Mouse (Mus musculus): ENCODE results near the gene Olfr788.

Olfr788 gene

DNA sequence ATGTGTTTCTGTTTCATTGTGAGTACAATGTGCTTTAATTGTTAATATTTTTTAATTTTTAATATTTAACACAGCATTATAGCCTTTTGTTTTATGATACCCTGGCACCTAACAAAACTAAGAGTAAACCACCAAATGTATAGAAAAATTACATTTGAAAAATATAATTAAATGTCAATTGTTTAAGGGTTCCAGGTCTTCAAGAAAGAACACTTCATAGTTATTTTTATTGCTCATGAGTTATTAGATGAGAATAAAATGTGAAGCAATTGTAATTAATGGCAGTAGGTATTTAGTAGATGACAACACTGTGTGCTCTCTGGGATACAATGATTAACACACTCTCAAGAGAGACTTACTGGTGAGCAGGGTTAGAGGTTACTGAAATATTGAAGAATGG lies at the start of gene Olfr788:
TSS of gene Olfr788 (plus strand) at position 301 of the 400 bp plus-strand sequence.
- DNase-seq (ENCODE audit: low read depth, low spot score): no peak

DNA sequence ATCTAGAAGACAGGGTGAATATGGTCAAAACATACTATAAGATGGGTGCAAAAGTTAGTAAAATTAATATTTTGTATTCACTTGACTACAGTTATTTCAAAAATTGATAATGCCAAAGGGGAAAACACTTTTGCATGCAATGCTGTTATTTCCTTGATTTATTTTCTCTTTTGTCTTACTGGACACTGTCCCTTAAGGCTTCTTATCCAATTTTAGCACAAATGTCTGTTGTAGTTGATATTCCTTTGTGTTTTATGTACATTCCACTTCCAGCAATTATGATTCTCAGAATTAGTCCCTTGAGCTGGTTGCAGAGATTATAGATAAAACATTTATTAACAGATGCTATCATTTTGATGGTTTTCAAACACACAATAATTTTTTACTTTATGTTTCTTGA lies 43.8 kb upstream of the Olfr788 start, which contains the start of gene Olfr786:
TSS of gene Olfr786 (plus strand) at position 301 of the 400 bp plus-strand sequence.
- no peak for DNase-seq (ENCODE audit: low read depth, low spot score)

DNA sequence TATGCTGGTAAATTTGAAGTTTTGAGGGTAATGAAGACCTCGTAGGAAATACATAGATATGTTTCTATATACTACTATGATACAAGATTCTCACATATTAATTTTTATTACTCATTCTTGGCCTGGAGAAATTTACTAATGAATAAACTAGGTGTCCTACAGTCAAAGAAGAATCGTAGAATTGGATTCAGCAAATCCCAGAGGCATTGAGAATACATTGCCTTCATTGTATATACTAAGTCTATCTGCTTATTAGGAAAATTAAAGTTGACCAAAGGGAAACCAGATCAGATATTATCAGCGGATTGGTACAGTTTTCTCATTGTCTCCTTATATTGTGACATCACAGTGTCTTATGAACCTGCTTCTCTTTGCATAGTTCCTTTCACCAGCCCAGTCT lies 9.2 kb upstream of the Olfr788 start, which contains the start of gene Olfr787:
TSS of gene Olfr787 (plus strand) at position 301 of the 400 bp plus-strand sequence.
- DNase-seq (ENCODE audit: low read depth, low spot score): no peak

DNA sequence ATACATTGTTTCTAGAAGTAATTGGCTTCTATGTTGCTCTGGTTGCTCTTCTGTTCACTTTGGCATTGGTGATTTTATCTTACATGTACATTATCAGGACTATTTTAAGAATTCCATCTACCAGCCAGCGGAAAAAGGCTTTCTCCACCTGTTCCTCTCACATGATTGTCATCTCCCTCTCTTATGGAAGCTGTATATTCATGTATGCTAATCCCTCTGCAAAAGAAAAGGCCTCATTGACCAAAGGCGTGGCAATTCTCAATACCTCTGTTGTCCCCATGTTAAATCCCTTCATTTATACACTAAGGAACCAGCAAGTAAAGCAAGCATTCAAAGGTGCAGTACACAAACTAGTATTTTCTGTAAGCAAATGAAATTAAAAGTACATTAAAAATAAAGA lies 2.5 kb downstream of the Olfr788 start:
- no peak for DNase-seq (ENCODE audit: low read depth, low spot score)

DNA sequence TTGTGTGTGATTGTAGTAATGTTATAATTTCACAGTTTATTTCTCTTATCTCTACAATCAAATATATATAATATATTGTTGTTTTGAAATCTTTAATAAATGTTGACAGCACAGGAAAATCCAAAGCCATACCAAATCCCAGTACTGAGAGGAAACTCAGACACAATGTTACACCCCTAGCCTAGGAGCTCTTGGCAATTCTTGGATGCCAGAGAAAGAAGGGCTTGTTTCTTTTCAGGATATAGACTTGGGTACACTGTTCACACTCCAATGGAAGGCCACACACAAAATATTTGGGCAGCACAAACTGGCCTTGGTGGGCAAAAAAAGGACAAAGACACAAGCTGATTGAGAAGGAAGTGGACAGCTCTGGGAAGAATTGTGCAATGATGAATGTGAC lies 2.9 kb downstream of the Olfr788 start:
- no peak for DNase-seq (ENCODE audit: low read depth, low spot score)

DNA sequence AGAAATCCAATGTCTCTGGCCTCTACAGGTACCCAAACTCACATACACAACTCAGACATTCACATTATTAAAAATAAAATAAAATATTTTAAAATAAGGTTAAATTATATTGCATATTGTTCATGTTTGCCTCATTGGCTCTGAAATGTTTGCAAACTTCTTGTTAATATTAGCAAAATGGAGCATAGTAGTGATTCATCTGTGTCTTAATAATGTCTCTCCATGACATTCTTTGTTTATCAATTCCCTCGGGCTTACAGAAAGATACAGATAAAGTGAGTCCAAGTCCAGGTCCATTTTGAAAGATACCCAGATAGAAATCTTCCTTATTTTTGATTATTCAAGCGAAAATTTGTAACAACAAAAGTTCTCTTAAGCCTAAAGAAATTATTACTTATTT lies 13.7 kb downstream of the Olfr788 start, which contains the start of gene Olfr789:
TSS of gene Olfr789 (plus strand) at position 301 of the 400 bp plus-strand sequence.
- no peak for DNase-seq (ENCODE audit: low read depth, low spot score)

DNA sequence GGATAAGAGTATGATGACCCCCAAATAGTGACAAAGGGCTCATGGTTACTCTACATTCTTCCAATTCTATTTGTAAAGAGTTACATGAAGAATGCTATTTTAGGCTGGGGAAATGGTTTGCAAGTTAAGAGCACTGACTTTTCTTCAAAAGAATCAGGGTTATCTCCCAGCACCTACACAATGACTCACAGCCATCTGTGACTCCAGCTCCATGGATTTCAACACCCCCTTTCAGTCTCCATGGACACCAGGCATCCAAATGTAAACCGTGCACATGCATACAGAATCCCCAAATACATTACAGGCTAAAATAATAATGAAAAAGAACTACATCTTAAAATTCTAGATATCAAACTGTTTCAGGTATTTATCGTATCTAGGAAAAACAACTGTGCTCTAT lies 19.3 kb downstream of the Olfr788 start:
- DNase-seq (ENCODE audit: low read depth, low spot score): peak; percentile 88

DNA sequence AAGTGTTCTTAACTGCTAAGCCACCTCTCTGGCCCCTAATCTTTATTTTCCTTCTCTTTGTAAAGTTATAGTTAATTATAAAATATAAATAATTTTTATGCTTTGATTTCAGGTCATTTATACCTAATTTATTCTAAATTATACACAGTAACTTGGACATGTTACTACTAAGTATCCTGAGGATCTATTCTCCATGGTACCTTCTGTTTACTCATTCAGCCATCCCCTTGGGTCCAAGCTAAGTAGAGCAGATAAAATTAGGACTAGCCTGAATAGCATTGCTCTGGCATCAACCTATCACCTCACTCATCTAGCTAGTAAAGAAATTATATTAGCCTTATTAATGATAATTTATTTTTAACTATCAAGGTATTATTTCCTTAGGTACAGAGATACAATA lies 27.4 kb downstream of the Olfr788 start, which contains the start of gene Olfr790:
TSS of gene Olfr790 (plus strand) at position 301 of the 400 bp plus-strand sequence.
- DNase-seq (ENCODE audit: low read depth, low spot score): no peak

DNA sequence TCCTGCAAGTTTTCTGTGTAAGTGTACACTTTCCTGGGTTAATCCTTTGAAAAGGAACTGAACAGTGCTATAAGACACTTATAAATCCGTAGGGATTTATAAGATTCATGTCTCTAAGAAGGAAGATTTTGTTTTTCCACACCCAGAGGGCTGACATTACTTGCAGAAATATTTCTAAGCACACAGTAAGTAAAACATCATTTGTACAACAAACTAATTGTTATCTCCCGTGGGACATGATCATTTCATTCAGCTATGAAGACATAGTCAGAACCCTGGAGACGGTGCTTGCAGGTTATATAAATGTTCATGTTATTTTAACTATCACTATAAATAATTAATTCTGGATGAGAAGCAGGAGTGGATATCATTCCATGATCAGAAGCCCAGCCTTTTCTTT lies 50.7 kb downstream of the Olfr788 start, which contains the start of gene Olfr791:
TSS of gene Olfr791 (plus strand) at position 301 of the 400 bp plus-strand sequence.
- no peak for DNase-seq (ENCODE audit: low read depth, low spot score)
